Mouse (Mus musculus): Measurements from ENCODE around the gene Kcnip1. TPM values are rescaled to one million over a fixed set of nuclear protein-coding genes. Genes with fewer than 3 reads are reported as not detected.

Kcnip1 gene
- polyA plus RNA-seq, 1 experiment from 2014 or later: 130 TPM

- no peaks in the 10 kb centered on the region for H3K27me3 ChIP-seq
- no peak for ATAC-seq (ENCODE audit: low FRiP score, low read depth)
- H3K9me3 ChIP-seq: no peaks in the 10 kb centered on the region
- no peak overlapping the region for H3K27ac ChIP-seq (replicated peaks)
- WGBS: 80% methylated on average over 7 of the region's 7 CpGs
- H3K4me2 ChIP-seq: no peak overlapping the region
- no peaks in the 10 kb centered on the region for H3K36me3 ChIP-seq
- no peak overlapping the region for H3K9ac ChIP-seq
- no peak overlapping the region for H3K4me3 ChIP-seq
- peaks cover 21% of the 10 kb centered on the region for H3K4me1 ChIP-seq (replicated peaks)
Measured at GRCm38 (mm10) chr11:33913061-33913460, 79.9 kb downstream of the Kcnip1 start.

- Histone ChIP-seq H3K4me1 (replicated peaks) (peaks cover 21% of the 10 kb centered on the region), H3K4me3 (no peak overlapping the region), H3K4me2 (no peak overlapping the region), H3K27ac (replicated peaks) (no peak overlapping the region), H3K36me3 (no peaks in the 10 kb centered on the region), H3K9me3 (no peaks in the 10 kb centered on the region), H3K27me3 (no peaks in the 10 kb centered on the region), H3K9ac (no peak overlapping the region)
- peak; percentile 35 for ATAC-seq (ENCODE audit: low FRiP score, low read depth)
- WGBS: 38% methylated on average over 2 of the region's 2 CpGs
Measured at GRCm38 (mm10) chr11:33912151-33912571, 80.8 kb downstream of the Kcnip1 start.

- Histone ChIP-seq H3K4me3 (no peak overlapping the region), H3K36me3 (no peaks in the 10 kb centered on the region), H3K4me2 (no peak overlapping the region), H3K4me1 (replicated peaks) (peaks cover 21% of the 10 kb centered on the region), H3K9me3 (no peaks in the 10 kb centered on the region), H3K27ac (replicated peaks) (no peak overlapping the region), H3K27me3 (no peaks in the 10 kb centered on the region), H3K9ac (no peak overlapping the region)
- no peak for ATAC-seq (ENCODE audit: low FRiP score, low read depth)
- WGBS: 58% methylated on average over 7 of the region's 7 CpGs
Measured at GRCm38 (mm10) chr11:33910982-33911381, 82.0 kb downstream of the Kcnip1 start.

- 60% methylated on average over 4 of the region's 4 CpGs for WGBS
- H3K4me2 ChIP-seq: no peak overlapping the region
Measured at GRCm38 (mm10) chr11:33908360-33909175, 84.4 kb downstream of the Kcnip1 start.

GRCm38 (mm10) chr11:33903494-33903893, 89.5 kb downstream of the Kcnip1 start:
- 74% methylated on average over 6 of the region's 6 CpGs for WGBS
- no peak overlapping the region for H3K4me2 ChIP-seq
- no peak overlapping the region for H3K4me3 ChIP-seq
- no peaks in the 10 kb centered on the region for H3K36me3 ChIP-seq
- no peak overlapping the region for H3K27ac ChIP-seq (replicated peaks)
- H3K9ac ChIP-seq: no peak overlapping the region
- ATAC-seq (ENCODE audit: low FRiP score, low read depth): no peak
- 0 out of 2 replicates have a peak, but pooled peaks cover under 1% of the 10 kb centered on the region for H3K4me1 ChIP-seq (replicated peaks)
- no peaks in the 10 kb centered on the region for H3K27me3 ChIP-seq
- no peaks in the 10 kb centered on the region for H3K9me3 ChIP-seq

More at GRCm38 (mm10) chr11:33908360-33909175, 84.4 kb downstream of the Kcnip1 start:
- Histone ChIP-seq H3K27me3 (no peaks in the 10 kb centered on the region), H3K4me3 (no peak overlapping the region), H3K36me3 (no peaks in the 10 kb centered on the region), H3K27ac (replicated peaks) (no peak overlapping the region), H3K4me1 (replicated peaks) (peaks cover 14% of the 10 kb centered on the region), H3K9me3 (no peaks in the 10 kb centered on the region), H3K9ac (no peak overlapping the region)
- ATAC-seq (ENCODE audit: low FRiP score, low read depth): no peak

GRCm38 (mm10) chr11:33902377-33902776, 90.6 kb downstream of the Kcnip1 start:
- Histone ChIP-seq H3K36me3 (no peaks in the 10 kb centered on the region), H3K9ac (no peak overlapping the region), H3K4me2 (no peak overlapping the region), H3K27me3 (no peaks in the 10 kb centered on the region), H3K9me3 (no peaks in the 10 kb centered on the region), H3K27ac (replicated peaks) (no peak overlapping the region), H3K4me1 (replicated peaks) (no peaks in the 10 kb centered on the region), H3K4me3 (no peak overlapping the region)
- no peak for ATAC-seq (ENCODE audit: low FRiP score, low read depth)
- WGBS: 88% methylated on average over 10 of the region's 10 CpGs

GRCm38 (mm10) chr11:33901783-33902182, 91.2 kb downstream of the Kcnip1 start:
- Histone ChIP-seq H3K27me3 (no peaks in the 10 kb centered on the region), H3K27ac (replicated peaks) (no peak overlapping the region), H3K36me3 (no peaks in the 10 kb centered on the region), H3K9me3 (no peaks in the 10 kb centered on the region), H3K4me3 (no peak overlapping the region), H3K9ac (no peak overlapping the region), H3K4me1 (replicated peaks) (no peaks in the 10 kb centered on the region), H3K4me2 (no peak overlapping the region)
- WGBS: 83% methylated on average over 2 of the region's 2 CpGs
- no peak for ATAC-seq (ENCODE audit: low FRiP score, low read depth)

GRCm38 (mm10) chr11:33891084-33891483, 101.9 kb downstream of the Kcnip1 start:
- Histone ChIP-seq H3K4me3 (no peak overlapping the region), H3K36me3 (no peaks in the 10 kb centered on the region), H3K27ac (replicated peaks) (no peak overlapping the region), H3K9ac (no peak overlapping the region), H3K27me3 (no peaks in the 10 kb centered on the region), H3K4me1 (replicated peaks) (no peaks in the 10 kb centered on the region), H3K9me3 (no peaks in the 10 kb centered on the region), H3K4me2 (no peak overlapping the region)
- ATAC-seq (ENCODE audit: low FRiP score, low read depth): no peak
- 79% methylated on average over 4 of the region's 4 CpGs for WGBS

- Histone ChIP-seq H3K9ac (no peak overlapping the region), H3K4me1 (replicated peaks) (no peaks in the 10 kb centered on the region), H3K4me3 (no peak overlapping the region), H3K27me3 (no peaks in the 10 kb centered on the region), H3K27ac (replicated peaks) (no peak overlapping the region), H3K4me2 (no peak overlapping the region), H3K36me3 (no peaks in the 10 kb centered on the region), H3K9me3 (no peaks in the 10 kb centered on the region)
- no peak for ATAC-seq (ENCODE audit: low FRiP score, low read depth)
- WGBS: 61% methylated on average over 2 of the region's 2 CpGs
Measured at GRCm38 (mm10) chr11:33890382-33890781, 102.6 kb downstream of the Kcnip1 start.

GRCm38 (mm10) chr11:33887660-33888059, 105.3 kb downstream of the Kcnip1 start:
- H3K4me3 ChIP-seq: no peak overlapping the region
- 94% methylated on average over 3 of the region's 3 CpGs for WGBS
- no peaks in the 10 kb centered on the region for H3K9me3 ChIP-seq

GRCm38 (mm10) chr11:33885981-33886380, 107.0 kb downstream of the Kcnip1 start:
- Histone ChIP-seq H3K4me1 (replicated peaks) (no peaks in the 10 kb centered on the region), H3K36me3 (no peaks in the 10 kb centered on the region)
- 89% methylated on average over 4 of the region's 4 CpGs for WGBS

More at GRCm38 (mm10) chr11:33887660-33888059, 105.3 kb downstream of the Kcnip1 start:
- Histone ChIP-seq H3K9ac (no peak overlapping the region), H3K36me3 (no peaks in the 10 kb centered on the region), H3K4me2 (no peak overlapping the region), H3K4me1 (replicated peaks) (no peaks in the 10 kb centered on the region), H3K27me3 (no peaks in the 10 kb centered on the region), H3K27ac (replicated peaks) (no peak overlapping the region)
- ATAC-seq (ENCODE audit: low FRiP score, low read depth): no peak

GRCm38 (mm10) chr11:33882731-33883328, 110.1 kb downstream of the Kcnip1 start:
- H3K9me3 ChIP-seq: no peaks in the 10 kb centered on the region
- H3K4me2 ChIP-seq: no peak overlapping the region
- H3K36me3 ChIP-seq: no peaks in the 10 kb centered on the region
- H3K27ac ChIP-seq (replicated peaks): no peak overlapping the region
- H3K9ac ChIP-seq: no peak overlapping the region
- H3K27me3 ChIP-seq: no peaks in the 10 kb centered on the region
- H3K4me1 ChIP-seq (replicated peaks): no peaks in the 10 kb centered on the region
- no peak overlapping the region for H3K4me3 ChIP-seq
- no peak for ATAC-seq (ENCODE audit: low FRiP score, low read depth)
- 85% methylated on average over 5 of the region's 5 CpGs for WGBS

More at GRCm38 (mm10) chr11:33885981-33886380, 107.0 kb downstream of the Kcnip1 start:
- Histone ChIP-seq H3K27me3 (no peaks in the 10 kb centered on the region), H3K9me3 (no peaks in the 10 kb centered on the region), H3K4me2 (no peak overlapping the region), H3K9ac (no peak overlapping the region), H3K4me3 (no peak overlapping the region), H3K27ac (replicated peaks) (no peak overlapping the region)
- ATAC-seq (ENCODE audit: low FRiP score, low read depth): no peak
